In genomic region chr4:98254856-98255853, GRCm38 (mm10) we compare ENCODE assay signal across 8 mouse cellular contexts.
DNase-seq lines count a peak whose midpoint lies in the region; ATAC-seq lines count a peak whose summit lies in the region.

No protein-coding gene starts in this region.

- no peak overlapping the region for H3K4me3 ChIP-seq in neural tube, embryonic 11.5 days (ENCODE audit: low read depth, low read length)

- H3K36me3 ChIP-seq in neural tube, embryonic 11.5 days (ENCODE audit: control insufficient read depth, insufficient read depth, low read length): no peaks in the 10 kb centered on the region

- no peak overlapping the region for H3K4me2 ChIP-seq in neural tube, embryonic 11.5 days (ENCODE audit: low read depth)

- no peaks in the 10 kb centered on the region for H3K4me1 ChIP-seq in neural tube, embryonic 11.5 days (ENCODE audit: control insufficient read depth, insufficient read depth, low read length)

- 52% methylated on average over 18 of the region's 18 CpGs for WGBS in neural tube, embryonic 11.5 days

- H3K27ac ChIP-seq in neural tube, embryonic 11.5 days (ENCODE audit: low read depth, low read length): no peak overlapping the region

- H3K27me3 ChIP-seq in neural tube, embryonic 11.5 days (ENCODE audit: control insufficient read depth, insufficient read depth, low read length): no peaks in the 10 kb centered on the region

- H3K9me3 ChIP-seq in neural tube, embryonic 11.5 days (ENCODE audit: control insufficient read depth, low read length): no peaks in the 10 kb centered on the region

- H3K9ac ChIP-seq in neural tube, embryonic 11.5 days (ENCODE audit: low read length): no peak overlapping the region

- DNase-seq in heart, adult 11 months: peak; percentile 86
- DNase-seq in heart, adult 8-10 months (ENCODE audit: low spot score): no peak
- peak; percentile 54 to 59 for DNase-seq in B cell, adult 2 months
- peak; percentile 37 for DNase-seq in adrenal gland, adult 2 months
- peak; percentile 38 for DNase-seq in embryo, embryonic 9.5 days (ENCODE audit: extremely low spot score)
- DNase-seq in kidney, postnatal 36 days: peak; percentile 36 to 73
- peak; percentile 65 for DNase-seq in neural tube, embryonic 11.5 days (ENCODE audit: low spot score)
- DNase-seq in frontal cortex, postnatal 10 days (ENCODE audit: low spot score in 2 of 2): no peak

- peak; percentile 52; the same call in 1 of the 2 replicates for ATAC-seq in neural tube, embryonic 11.5 days (ENCODE audit: insufficient read depth, low FRiP score, low TSS enrichment)

Comparison
In these comparisons a context has a peak if more than half of its experiments do, and no peak if none do; other contexts are left out.
1. DNase-seq: peak in heart, adult 11 months (single experiment), B cell, adult 2 months (2 of 2), adrenal gland, adult 2 months (single experiment), embryo, embryonic 9.5 days (single experiment), kidney, postnatal 36 days (2 of 2) and neural tube, embryonic 11.5 days (single experiment); none in heart, adult 8-10 months (single experiment) and frontal cortex, postnatal 10 days (0 of 2).